Mouse (Mus musculus) stomach, embryonic 14.5 days (tissue): ENCODE measurements at regions not wholly inside any gene's neighbourhood (a gene's known extent, or its start where the extent isn't known, plus 50 kb on each side); places are given as distances from the start of the nearest gene placed in this dataset.

Experiments used
- ATAC-seq: fragments of 200-750 bp; cut with Nextera tagmentation; 2 replicates; pipeline ENCODE4 v1.8.0; 2017; ENCODE audit warnings: low read depth, moderate TSS enrichment; ENCODE audit not compliant: insufficient number of reproducible peaks, insufficient read depth, low FRiP score
- H3K27ac ChIP-seq: fragments of 300-500 bp; sonication (generic); 2 replicates; pipeline ENCODE4 v1.5.1; 2014; ENCODE audit warnings: mild to moderate bottlenecking, low read length, moderate library complexity, mixed read lengths
- H3K27me3 ChIP-seq: fragments of 300-500 bp; sonication (generic); 2 replicates; pipeline ENCODE4 v1.6.1; 2014; ENCODE audit warnings: low read length, control low read depth, mixed read lengths; ENCODE audit not compliant: control insufficient read depth, insufficient read depth
- H3K36me3 ChIP-seq: fragments of 300-500 bp; sonication (generic); 2 replicates; pipeline ENCODE4 v1.6.1; 2014; ENCODE audit warnings: mild to moderate bottlenecking, control low read depth, low read length, moderate library complexity, mixed read lengths; ENCODE audit not compliant: control insufficient read depth, insufficient read depth
- H3K4me1 ChIP-seq: fragments of 300-500 bp; sonication (generic); 2 replicates; pipeline ENCODE4 v1.6.1; 2014; ENCODE audit warnings: low read length, control low read depth, mixed read lengths; ENCODE audit not compliant: control insufficient read depth, insufficient read depth
- H3K4me2 ChIP-seq: fragments of 300-500 bp; sonication (generic); replicated peaks from 2 replicates; pipeline ENCODE4 v1.6.1; 2014; ENCODE audit warnings: low read depth, low read length, control low read depth
- H3K4me3 ChIP-seq: fragments of 300-500 bp; sonication (generic); 2 replicates; pipeline ENCODE4 v1.5.1; 2014; ENCODE audit warnings: low read depth, low read length, control low read depth
- H3K9ac ChIP-seq: fragments of 300-500 bp; sonication (generic); replicated peaks from 2 replicates; pipeline ENCODE4 v1.6.1; 2014; ENCODE audit warnings: low read depth, mild to moderate bottlenecking, control low read depth, low read length, moderate library complexity, mixed read lengths
- H3K9me3 ChIP-seq: fragments of 300-500 bp; sonication (generic); 2 replicates; pipeline ENCODE4 v1.6.1; 2016; ENCODE audit warnings: low read depth, low read length, control low read depth; ENCODE audit not compliant: control insufficient read depth
- WGBS: fragments of 180-500 bp; shearing (Covaris S2); extraction: QIAGEN DNeasy Blood & Tissue Kit; methylation state at CpG from one replicate; pipeline ENCODE4 v1.1.7; 2014; 5-methylcytosine and 5-hydroxymethylcytosine counted together

DNA sequence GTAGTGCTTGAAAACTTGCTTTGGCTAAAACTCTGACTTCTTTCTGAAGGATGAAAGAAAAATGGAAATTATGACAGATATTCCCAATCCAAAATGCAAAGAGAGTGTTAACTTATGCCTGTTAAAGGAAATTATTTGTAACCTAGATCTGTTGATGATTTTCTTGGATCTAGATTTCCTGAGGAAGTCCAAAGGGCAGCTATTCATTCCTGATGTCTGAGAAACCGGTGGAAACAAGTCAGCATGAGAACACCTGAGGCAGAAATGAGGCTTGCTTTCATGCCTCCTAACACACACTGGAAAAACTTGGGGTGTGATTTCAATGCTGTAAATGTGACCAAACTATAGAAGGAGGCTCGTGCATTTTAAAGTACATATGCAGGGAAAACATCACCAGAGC lies 432.9 kb upstream of the Ube2e3 start:
- no peak overlapping the region for H3K4me2 ChIP-seq
- no peaks in the 10 kb centered on the region for H3K9me3 ChIP-seq
- ATAC-seq = no peak
- 80% methylated on average over 2 of the region's 2 CpGs for WGBS
- no peaks in the 10 kb centered on the region for H3K4me1 ChIP-seq
- H3K4me3 ChIP-seq = no peak overlapping the region
- no peaks in the 10 kb centered on the region for H3K27me3 ChIP-seq
- H3K9ac ChIP-seq = no peak overlapping the region
- H3K27ac ChIP-seq = no peak overlapping the region
- H3K36me3 ChIP-seq = no peaks in the 10 kb centered on the region

DNA sequence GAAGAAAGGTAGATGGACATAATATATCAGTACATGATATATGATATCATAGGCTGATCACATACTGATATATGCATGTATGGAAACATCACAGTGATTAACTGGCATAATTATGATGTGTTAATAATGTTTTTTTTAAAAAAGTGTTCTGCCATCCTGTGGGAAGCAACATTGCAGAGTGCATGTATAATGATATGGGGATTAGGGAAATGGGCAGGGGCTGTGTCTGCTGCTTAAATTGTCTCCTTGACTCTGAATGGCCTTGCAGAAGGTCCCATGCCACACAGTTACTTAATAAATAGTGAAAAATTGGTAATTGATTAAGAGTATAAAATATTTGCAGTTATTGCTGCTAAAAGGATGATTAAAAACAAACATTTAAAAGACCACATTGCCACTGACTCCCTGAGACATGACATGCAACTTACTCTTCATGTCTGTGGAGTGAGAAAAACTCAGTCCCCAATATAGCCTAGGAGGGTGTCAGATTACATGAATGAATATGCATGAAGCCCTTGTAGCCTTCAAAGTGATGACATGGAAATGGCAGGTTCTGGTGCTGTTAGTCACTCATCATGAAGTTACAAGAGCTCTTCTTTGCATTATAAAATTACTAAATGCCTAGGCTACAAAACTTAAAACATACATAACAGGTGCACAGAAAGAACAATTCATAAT lies 440.1 kb upstream of the Ube2e3 start:
- no peak overlapping the region for H3K4me3 ChIP-seq

DNA sequence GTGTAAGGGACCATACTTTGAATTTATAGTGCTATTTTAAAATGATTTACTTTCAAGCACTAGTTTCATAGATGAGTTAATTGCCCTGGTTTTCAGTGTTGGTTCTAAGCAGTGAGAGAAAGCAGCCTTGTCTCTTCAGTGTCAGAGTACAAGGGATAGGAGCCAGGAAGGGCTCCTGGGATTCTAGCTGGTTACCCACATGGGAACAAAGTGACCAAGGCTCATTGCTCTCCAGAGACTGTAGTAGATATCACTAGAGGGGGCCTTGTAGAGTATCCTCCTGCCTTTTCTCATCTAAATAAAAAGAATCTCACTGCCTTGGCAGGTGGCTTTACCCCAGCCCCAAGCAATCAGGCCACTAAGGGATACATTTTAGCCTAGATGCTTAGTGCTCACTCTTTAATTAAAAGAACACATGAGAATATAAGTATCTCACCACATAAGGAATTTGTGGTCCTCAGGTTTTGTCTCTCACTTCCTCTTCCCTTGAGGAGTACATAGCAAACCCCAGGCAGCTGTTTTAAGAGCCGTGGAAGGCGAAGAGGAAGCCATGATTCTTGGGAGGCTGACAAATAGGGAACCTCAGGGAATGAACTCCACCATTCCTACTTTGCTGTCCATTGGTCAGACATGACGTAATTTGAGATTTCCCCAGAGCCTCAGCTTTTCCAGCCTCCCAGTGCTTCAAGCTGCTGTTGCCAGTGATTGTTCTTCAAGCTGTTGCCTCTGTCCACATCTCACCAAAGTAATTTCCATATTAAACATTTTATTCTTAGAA lies 449.2 kb upstream of the Ube2e3 start:
- 65% methylated on average over 3 of the region's 3 CpGs for WGBS

More for the DNA sequence above, 440.1 kb upstream of the Ube2e3 start:
- Histone ChIP-seq H3K4me1 (no peaks in the 10 kb centered on the region), H3K27me3 (no peaks in the 10 kb centered on the region), H3K9me3 (no peaks in the 10 kb centered on the region), H3K9ac (no peak overlapping the region), H3K4me2 (no peak overlapping the region), H3K27ac (no peak overlapping the region), H3K36me3 (no peaks in the 10 kb centered on the region)
- ATAC-seq = no peak

DNA sequence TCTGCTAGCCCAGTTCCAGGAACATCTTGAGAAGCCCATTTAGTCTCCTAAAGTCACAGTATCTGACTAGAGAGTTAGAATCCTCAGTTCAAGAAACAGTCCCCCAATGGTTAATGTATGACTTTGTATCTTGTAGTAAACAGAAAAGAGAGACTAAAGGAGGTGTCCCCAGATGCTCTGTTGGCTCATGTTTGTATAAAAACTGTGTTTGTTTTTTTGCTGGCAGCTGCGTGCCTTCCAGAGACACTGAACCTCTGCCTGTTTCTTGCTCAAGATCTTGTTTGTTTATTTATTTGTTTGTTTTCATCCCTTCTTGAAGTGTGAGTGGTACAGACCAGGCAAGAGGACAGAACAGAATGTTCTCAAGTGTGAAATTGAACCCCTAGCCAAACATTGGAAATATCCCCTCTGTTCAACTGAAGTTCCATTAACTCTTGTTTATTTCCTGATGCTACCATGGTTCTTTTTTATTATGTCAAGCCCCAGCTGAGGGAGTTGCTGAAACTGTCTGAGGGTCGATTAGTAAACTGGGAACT lies 451.3 kb upstream of the Ube2e3 start:
- Histone ChIP-seq H3K4me2 (no peak overlapping the region), H3K4me1 (no peaks in the 10 kb centered on the region), H3K36me3 (no peaks in the 10 kb centered on the region), H3K27ac (no peak overlapping the region), H3K27me3 (no peaks in the 10 kb centered on the region), H3K9ac (no peak overlapping the region), H3K4me3 (no peak overlapping the region), H3K9me3 (no peaks in the 10 kb centered on the region)
- ATAC-seq = no peak
- WGBS = 47% methylated on average over 2 of the region's 2 CpGs

More for the DNA sequence above, 449.2 kb upstream of the Ube2e3 start:
- Histone ChIP-seq H3K4me2 (no peak overlapping the region), H3K27me3 (no peaks in the 10 kb centered on the region), H3K4me1 (no peaks in the 10 kb centered on the region), H3K36me3 (no peaks in the 10 kb centered on the region), H3K4me3 (no peak overlapping the region), H3K9ac (no peak overlapping the region), H3K9me3 (no peaks in the 10 kb centered on the region), H3K27ac (no peak overlapping the region)
- no peak for ATAC-seq

DNA sequence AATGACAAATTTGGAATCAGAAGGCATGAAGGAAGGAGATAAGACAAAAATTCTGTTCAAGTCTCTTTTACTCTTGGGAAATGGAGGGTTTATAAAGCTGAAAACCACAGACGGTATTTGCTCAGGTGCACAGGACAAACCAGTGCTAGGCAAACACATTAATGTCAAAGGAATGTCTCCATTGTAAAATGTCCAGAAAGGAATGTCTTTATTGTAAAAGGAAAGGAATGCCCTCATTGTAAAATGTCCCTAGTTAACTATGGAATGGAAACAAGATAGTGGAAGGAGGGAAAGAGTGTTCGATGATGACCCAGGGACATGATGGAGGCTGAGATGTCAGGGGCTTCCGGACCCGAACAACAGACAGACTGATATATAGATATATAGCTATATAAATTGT lies 454.9 kb upstream of the Ube2e3 start:
- no peaks in the 10 kb centered on the region for H3K27me3 ChIP-seq
- H3K4me2 ChIP-seq = no peak overlapping the region
- 61% methylated on average over 4 of the region's 4 CpGs for WGBS
- H3K4me3 ChIP-seq = no peak overlapping the region
- H3K27ac ChIP-seq = no peak overlapping the region
- no peaks in the 10 kb centered on the region for H3K4me1 ChIP-seq
- no peak for ATAC-seq
- no peaks in the 10 kb centered on the region for H3K36me3 ChIP-seq
- no peaks in the 10 kb centered on the region for H3K9me3 ChIP-seq
- H3K9ac ChIP-seq = no peak overlapping the region

DNA sequence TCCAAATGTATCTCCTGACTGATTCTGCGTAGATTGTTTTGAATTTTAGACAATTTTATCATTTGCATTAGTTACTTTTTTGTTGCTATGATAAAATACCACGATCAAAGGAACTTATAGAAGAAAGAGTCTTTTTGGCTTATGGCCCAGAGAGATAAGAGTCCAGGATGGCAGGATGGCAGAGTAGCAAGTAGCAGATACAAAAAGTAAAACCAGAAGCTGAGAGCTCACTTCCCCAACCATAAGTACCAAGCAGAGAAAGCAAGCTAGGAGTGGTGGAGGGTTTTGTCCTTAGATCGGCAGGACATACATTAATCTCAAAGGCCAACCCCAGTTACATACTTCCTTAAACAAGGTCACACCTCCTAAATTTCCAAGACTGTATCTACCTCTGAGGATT lies 457.7 kb upstream of the Cwc22 start:
- Histone ChIP-seq H3K4me3 (no peak overlapping the region), H3K36me3 (no peaks in the 10 kb centered on the region), H3K4me2 (no peak overlapping the region), H3K27me3 (no peaks in the 10 kb centered on the region), H3K4me1 (no peaks in the 10 kb centered on the region), H3K9me3 (no peaks in the 10 kb centered on the region), H3K27ac (no peak overlapping the region), H3K9ac (no peak overlapping the region)
- WGBS = 56% methylated on average over 3 of the region's 3 CpGs
- no peak for ATAC-seq

DNA sequence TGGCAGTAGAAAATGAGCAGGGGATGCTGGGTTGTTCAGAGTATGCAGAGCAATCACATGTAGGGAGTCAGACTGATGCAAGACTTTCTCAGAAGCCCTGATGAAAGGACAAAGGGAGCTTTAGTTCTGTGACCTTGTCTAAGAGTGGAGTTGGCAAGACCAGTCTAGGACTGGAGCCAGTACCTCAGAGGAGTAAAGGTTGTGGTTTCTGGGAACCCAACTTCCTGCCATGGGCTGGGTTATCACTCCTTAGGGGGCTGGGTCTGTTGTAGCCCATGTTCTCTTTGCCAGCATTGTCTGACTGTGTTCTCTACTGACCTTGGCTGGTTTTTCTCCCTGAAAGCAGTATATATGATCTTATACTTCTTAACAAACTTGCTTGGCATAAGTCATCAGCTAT lies 453.1 kb upstream of the Cwc22 start:
- H3K36me3 ChIP-seq = no peaks in the 10 kb centered on the region
- H3K9ac ChIP-seq = no peak overlapping the region
- no peaks in the 10 kb centered on the region for H3K9me3 ChIP-seq
- H3K4me3 ChIP-seq = no peak overlapping the region
- H3K27ac ChIP-seq = no peak overlapping the region
- no peak overlapping the region for H3K4me2 ChIP-seq
- H3K4me1 ChIP-seq = no peaks in the 10 kb centered on the region
- no peak for ATAC-seq
- no peaks in the 10 kb centered on the region for H3K27me3 ChIP-seq

DNA sequence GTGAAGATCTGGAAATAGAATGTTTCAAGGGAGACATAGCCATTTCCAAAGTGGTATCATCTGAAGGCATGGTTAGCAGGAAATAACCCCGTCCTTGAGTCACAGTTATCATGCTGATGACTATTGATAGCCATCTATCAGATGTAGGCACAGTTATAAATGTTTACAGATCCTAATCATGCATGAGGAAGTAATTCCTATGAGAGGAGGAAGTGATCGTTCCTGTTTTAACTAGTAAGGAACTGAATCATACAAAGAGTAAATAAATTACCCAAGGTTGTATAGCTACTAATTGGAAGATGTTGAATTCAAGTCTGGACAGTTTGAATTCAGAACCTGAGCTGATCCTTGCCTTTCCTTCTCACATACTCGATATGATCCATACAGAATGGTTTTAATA lies 450.7 kb upstream of the Cwc22 start:
- H3K36me3 ChIP-seq = no peaks in the 10 kb centered on the region
- no peak overlapping the region for H3K4me3 ChIP-seq
- no peak overlapping the region for H3K27ac ChIP-seq
- ATAC-seq = no peak
- H3K9ac ChIP-seq = no peak overlapping the region
- no peaks in the 10 kb centered on the region for H3K27me3 ChIP-seq
- no peak overlapping the region for H3K4me2 ChIP-seq
- WGBS = 71% methylated on average over 3 of the region's 3 CpGs
- no peaks in the 10 kb centered on the region for H3K4me1 ChIP-seq
- H3K9me3 ChIP-seq = no peaks in the 10 kb centered on the region
